Mouse (Mus musculus): Measurements from ENCODE around the gene Lamb3.
"Not testable (repeated sequence)": the region's sequence is repeated elsewhere in the genome, so short reads cannot be mapped to it uniquely, and the experiment has no call there.

Gene Lamb3

GRCm38 (mm10) chr1:193281344-193281743 lies 73.8 kb downstream of the Lamb3 start:
- no peak for DNase-seq (ENCODE audit: low read depth)

GRCm38 (mm10) chr1:193284228-193284779 lies 76.8 kb downstream of the Lamb3 start:
- no peak for DNase-seq (ENCODE audit: low read depth)

GRCm38 (mm10) chr1:193285766-193286325 lies 78.3 kb downstream of the Lamb3 start:
- DNase-seq (ENCODE audit: low read depth) = not testable (repeated sequence)

DNA sequence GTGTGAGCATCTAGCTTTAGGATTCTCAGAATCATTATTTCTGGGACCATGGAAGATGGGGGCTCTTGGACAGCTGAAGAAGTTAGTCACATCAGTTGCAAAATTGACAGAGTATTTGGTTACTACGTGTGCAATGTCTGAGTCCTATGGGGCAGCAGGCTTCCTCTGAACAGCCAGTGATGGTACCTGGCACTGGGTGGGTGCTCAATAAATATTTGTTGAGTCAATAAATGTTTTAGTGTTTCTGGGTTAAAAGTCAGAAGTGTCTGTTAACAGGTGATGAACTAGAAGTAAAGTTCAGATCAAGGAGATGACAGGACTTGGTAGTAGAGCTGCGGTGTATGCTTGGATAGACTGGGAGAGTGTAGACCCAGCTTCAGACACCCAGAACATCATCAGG lies 80.1 kb downstream of the Lamb3 start:
- DNase-seq (ENCODE audit: low read depth) = no peak

GRCm38 (mm10) chr1:193289076-193289475 lies 81.6 kb downstream of the Lamb3 start:
- DNase-seq (ENCODE audit: low read depth) = no peak

DNA sequence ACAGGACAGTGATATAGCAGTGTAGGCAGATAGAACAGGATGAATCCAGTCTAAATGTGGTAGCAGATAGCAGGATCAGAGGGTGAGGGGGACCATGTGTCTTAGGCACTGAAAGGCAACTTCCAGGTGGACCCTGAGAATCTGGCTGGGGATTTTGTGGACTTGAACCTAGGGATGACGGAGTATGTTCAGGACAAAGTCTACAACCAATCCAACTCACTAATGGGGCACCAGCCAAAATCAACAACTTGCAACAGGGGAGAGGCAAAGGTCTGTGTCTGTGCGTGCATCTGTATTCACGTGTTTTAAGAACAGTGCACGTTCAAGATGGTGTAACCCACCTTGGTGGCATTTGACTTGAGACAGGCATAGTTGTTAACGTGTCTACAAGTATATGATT lies 82.4 kb downstream of the Lamb3 start:
- DNase-seq (ENCODE audit: low read depth) = no peak

DNA sequence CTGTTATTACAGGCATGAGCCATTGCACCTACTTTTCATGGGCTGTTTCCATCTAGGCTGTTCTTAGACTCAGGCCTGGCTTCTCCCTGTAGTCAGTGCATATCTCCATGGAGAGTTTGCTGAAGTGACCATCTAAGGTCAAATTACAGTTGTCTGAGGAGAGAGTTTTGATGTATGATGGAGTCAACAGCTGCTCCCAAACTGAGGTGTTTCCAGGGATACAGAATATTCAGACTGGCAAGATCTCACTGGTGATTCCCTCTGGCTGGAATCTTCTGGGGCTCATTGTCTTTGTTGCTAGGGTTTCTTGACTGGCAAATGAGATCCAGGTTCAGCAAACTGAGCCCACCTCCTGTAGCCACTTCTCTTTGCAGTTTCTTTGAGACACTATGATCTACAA lies 83.2 kb downstream of the Lamb3 start:
- no peak for DNase-seq (ENCODE audit: low read depth)

- no peak for DNase-seq (ENCODE audit: low read depth)
These were observed 85.5 kb downstream of the Lamb3 start for GRCm38 (mm10) chr1:193293039-193293438.

DNA sequence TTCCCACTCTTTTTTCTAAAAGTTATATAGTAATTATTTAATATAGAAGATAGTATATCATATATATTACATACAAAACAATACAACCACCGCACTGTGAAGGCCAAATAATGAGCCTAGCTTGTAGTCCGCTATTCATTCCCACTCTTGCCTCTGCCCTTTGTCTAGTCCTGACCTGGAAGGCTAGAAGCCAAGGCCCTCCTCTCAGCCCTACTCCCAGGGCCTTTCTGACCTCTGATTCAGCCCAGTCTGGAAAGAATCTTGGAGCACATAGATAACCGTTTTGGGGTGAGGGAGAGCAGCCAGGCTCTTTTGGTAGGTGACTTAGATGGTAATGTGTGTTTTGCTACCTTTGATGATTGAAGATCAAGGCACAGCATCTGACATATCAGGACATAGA lies 86.4 kb downstream of the Lamb3 start:
- no peak for DNase-seq (ENCODE audit: low read depth)

DNA sequence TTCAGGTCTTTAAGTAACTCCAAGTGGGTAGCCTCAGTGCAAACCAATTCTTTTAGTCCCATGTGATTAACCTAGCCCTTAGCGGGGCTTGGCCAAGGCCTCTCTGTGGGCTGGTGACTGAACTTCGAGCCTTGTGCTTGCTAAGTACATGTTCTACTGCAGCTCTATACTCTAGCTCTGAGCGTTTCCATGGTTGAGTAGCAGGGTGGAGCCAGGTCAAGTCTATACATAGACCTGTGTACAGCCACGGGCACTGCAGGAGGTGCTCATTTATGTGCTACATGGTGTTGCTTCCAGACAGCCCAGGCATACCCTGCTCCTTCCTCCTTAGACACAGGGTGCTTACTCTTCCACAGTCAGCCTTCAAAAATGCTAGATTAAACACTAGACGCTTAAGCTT lies 88.4 kb downstream of the Lamb3 start:
- DNase-seq (ENCODE audit: low read depth) = no peak

- DNase-seq (ENCODE audit: low read depth) = no peak
These were observed 90.8 kb downstream of the Lamb3 start for GRCm38 (mm10) chr1:193298141-193298765.

DNA sequence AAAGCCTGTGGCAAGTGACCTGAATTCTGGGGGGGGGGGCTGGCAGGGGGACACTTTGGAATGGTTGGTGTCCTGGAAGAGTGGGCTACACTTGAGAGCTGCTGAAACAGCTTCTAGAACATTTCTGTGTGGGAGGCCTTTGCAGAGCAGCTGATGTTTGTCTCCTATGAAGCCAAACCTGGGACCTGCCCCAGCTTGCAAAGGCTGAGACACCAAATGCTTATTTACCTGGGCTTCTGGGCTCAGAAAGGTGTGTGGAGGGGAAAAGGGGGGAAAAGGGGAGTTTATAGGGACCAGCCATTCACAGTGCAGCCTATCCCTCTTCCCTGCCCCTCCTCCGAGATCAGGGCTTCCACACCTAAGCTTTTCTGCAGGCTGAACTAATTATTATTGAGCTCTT lies 92.5 kb downstream of the Lamb3 start:
- DNase-seq (ENCODE audit: low read depth) = no peak

DNA sequence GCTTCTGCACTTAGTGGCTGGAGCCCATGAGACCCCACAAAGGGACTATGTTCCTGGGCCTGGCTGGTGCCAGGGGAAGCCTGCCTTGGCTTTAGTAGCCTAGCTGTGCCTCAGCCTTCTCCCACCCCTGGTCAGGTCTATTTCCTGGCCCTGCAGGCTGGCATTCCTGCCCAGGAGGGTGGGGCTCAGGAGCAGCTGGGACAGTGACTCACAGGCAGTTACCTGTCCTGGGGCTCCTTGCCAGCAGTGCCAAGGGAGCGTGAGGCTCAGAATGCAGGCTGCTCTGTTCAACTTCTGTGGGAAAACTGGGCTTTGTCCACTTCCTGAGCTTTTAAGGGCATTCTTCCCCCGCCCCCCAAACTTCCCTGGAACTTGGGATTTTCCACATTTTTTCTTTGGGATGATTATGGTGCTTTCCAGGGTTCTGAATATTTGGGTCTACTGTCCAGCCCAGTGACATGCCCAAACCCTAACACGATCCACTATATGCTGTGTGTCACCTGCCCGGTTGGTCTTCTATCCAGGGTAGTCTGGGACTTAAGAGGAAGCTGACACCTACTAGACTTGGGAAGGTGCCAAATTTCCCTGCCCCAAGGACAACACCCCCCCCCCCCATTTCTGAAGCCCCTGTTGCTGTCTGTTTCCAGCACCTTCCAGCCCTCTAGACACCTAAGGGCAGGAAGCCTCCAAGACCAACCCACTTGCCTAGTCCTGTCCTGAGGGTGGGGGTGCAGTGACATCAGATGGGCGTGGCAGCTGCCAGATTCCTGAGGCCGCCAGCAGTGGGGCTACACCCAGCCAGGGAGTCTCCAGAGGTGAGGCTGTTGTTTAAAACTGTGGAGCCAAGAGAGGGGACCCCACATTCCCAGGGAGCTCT lies 94.0 kb downstream of the Lamb3 start:
- no peak for DNase-seq (ENCODE audit: low read depth)

DNA sequence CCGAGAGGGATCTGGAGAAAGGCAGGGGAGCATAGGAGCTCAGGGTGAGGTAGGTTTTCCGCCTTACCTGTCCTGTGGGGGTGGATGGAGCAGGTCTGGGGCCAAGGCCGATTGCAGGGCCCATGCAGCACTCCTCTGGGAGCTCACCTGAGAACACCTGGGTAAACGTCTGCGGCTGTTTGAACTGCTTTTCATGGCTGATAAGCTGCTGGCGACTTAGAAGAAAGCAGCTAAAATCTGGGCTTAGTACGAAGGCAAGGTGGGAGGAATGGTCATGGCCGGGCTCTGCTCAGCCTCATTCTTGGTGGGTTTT lies 94.5 kb downstream of the Lamb3 start:
- DNase-seq (ENCODE audit: low read depth) = no peak

DNA sequence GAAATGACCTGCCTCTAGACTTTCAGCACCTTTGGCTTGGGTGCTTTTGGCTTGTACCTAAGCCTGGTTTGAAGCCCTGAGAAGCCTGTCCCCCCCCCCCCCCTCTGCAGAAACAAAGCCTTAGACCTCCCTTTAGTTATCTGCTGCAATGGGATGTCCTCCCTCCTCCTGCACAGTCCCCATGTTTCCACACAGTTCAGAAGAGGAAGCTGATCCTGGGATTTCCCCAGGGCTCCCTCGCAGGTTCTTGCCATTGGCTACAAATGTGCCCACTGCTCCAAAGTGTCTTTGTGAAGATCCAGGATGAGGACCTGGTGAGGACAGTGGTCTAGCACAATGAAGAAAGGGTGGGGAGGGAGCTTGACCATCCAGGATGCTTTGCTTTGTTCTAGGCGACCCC lies 95.6 kb downstream of the Lamb3 start:
- no peak for DNase-seq (ENCODE audit: low read depth)

- no peak for DNase-seq (ENCODE audit: low read depth)
These were observed 97.9 kb downstream of the Lamb3 start for GRCm38 (mm10) chr1:193305386-193305785.

DNA sequence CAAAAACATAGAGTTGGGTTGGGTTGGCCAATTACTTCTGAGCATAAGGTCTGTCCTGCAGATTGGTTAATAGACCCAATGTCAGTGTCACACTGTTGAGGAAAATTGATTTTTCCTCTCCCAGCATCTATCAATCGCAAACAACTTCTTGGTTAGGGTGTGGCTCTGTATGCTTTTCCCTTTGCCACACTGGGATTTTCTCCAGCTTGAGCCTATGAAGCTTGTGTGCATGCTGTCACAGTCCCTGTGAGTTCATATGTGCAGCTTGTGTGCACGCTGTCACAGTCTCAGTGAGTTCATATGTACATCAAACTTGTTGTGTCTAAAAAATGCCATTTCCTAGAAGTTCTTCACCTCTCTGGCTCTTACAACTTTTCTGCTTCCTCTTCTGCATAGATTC lies 99.3 kb downstream of the Lamb3 start:
- DNase-seq (ENCODE audit: low read depth) = no peak

DNA sequence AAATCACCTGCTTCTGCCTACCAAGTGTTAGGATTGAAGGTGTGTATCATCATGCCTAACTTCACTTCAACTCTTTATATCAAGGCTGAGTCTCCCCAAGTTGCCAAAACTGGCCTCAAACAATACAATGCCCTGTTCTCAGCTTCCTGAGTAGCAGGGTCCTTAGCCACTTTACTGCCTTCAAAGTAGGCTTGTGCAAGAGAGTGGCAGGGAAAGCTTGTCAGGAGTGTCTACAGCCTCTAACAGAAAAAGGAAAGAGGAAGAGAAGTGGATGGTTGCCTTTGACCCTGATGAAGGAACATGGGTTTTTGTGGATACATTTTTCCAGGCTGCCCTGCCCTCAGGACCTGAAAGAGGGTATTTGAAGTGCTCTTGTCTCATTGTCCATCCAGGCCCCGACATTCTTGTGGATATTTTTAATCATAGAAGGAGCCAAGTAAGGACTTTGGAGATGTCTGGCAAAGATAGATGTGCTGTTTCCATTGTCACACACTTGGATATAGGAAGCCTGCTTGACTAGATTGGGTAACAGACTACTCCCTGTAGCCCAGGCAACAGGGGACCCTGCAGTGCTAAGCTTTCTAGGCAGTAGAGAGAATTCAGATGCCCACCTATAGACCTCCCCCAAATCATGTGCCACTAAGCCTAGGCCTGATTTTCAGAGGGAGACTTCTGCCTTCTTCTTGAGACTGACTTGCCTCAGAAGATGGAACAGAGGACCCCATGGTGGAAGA lies 102.5 kb downstream of the Lamb3 start:
- DNase-seq (ENCODE audit: low read depth) = no peak

DNA sequence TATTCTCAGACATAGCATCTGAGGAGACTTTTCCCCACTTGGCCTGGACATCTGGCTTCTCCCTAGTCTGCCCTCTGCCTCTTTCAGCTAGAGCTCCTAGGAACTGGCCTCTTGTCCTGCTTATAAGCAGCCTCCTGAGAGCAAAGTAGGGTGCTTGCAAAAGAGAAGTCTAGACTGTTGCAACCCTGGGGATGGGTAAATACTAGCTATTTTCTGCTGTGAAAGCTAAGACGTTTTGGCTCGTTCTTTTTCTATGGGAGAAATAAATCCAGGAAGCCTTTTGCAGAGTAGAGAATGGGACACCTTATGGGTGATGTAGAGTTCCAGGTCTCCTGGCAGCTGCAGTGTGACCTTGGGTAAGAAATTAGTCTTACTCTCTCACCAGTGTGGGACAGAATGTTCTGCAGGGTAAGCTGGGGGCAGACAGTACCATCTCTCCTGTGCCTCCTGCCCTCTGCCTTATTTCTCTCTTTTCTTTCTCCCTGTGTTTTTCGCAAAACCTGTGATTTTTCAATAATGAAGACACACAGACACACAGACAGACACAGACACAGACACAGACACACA lies 103.1 kb downstream of the Lamb3 start:
- no peak for DNase-seq (ENCODE audit: low read depth)

DNA sequence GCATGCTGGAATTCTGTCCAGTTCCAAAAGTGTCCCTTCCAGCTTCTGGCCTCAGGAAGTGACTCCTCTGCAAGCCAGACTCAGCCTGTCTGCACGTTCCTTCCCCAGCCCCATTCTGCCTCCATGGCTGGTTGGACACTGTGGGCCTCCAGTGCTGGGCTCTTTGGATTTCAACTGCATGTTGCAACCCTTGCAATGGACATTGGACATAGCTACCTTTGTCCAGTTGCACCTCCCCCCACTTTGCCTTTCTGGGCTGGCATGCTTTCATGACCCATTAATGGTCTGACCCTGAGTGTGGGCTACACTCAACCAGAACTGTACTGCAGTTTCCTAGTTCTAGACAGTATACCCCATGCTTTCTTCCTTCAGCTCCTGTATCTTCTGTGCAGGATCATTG lies 104.1 kb downstream of the Lamb3 start:
- DNase-seq (ENCODE audit: low read depth) = no peak

DNA sequence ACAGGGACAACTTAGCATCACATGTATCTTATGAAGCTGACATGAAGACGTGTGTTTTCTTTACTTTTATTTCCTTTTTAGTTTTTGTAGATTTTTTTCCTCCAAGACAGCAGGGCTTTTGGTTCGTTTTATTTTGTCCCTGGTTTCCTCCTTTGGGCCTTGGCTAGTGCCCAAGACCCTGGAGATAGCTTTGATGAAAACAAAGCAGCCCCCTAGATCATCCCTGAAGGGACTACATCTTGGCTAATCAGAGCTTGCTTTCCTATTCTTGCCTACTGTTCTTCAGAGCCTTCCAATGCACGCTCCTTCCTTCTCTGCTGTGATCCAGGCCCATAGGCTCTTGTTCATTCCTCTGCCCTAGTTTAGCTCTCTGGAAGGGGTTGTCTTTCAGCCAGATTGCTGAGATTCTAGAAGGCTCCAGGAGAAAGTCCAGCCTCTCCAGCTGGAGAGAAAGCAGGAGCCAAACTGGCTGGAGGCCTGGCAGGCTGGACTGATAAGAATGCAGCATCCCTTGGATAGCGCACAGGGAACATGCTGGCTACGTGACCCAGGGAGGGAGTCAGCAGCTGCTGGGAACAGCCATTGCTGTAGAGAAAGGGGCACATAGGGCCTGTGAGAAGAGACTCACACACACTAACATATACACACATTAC lies 108.3 kb downstream of the Lamb3 start:
- DNase-seq (ENCODE audit: low read depth) = no peak

DNA sequence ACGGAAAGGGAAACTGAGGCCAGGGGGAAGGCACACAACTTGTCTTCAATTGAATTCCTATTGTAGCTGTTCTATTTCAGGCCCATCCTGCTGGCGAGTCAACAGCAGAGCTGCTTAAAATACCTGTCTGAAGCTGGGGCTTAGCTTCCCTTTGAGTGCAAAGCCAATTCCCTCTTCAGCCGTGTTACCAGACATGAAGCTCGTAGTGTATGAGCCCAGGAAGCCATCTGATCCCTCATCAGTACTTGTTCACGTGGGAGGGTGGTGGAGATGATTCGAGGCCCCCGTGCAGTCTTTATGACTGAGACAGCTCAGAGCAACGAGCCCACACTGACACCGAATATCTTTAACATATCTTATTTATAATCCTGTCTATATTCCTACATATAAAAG lies 108.9 kb downstream of the Lamb3 start:
- DNase-seq (ENCODE audit: low read depth) = no peak

All from induced T-regulatory cell, adult 2 months (primary cell).